Mouse (Mus musculus): Measurements from ENCODE around the gene Rab40c.

Rab40c gene

DNA sequence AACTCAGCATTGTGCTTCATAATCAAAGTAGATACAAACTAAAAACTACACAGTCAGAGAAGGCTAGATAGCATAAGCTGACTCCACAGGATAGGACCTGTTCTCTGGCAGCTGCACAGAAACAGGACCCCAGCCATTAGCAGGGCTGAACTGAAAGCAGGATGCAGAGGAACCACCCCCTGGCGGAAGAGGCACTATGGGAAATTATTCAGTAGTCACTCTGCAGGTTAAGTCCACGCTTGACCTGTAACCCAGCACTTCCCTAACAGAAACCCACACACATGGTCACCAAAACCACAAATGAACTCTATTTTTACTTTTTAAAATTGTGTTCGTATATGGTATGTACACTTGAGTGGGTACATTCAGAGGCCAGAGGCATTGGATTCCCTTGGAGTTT lies 16.5 kb downstream of the Rab40c start:
- DNase-seq (ENCODE audit: extremely low read depth, insufficient read length, low spot score) = no peak

- DNase-seq (ENCODE audit: extremely low read depth, insufficient read length, low spot score) = no peak
Observed at GRCm38 (mm10) chr17:25900193-25900592, 19.3 kb downstream of the Rab40c start.

DNA sequence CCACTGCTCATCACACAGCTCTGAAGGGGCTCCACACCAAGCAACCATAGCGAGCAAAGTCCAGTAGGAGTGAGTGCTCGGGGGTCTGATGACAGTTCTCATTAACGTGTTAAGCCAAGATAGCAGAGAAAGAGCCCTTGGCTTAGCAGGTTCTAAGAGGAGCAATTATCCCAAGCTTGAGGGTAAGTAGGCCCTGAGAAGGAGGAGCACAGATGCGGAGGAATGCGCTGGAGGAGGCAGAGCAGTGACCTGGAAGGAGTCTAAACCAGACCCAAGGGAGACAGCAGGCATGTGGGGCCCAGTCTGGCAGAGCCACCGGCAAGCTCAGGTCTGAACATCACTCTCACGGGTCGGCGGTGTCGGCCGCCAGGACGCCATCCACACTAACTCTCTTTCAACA lies 23.6 kb downstream of the Rab40c start:
- DNase-seq (ENCODE audit: extremely low read depth, insufficient read length, low spot score) = no peak

DNA sequence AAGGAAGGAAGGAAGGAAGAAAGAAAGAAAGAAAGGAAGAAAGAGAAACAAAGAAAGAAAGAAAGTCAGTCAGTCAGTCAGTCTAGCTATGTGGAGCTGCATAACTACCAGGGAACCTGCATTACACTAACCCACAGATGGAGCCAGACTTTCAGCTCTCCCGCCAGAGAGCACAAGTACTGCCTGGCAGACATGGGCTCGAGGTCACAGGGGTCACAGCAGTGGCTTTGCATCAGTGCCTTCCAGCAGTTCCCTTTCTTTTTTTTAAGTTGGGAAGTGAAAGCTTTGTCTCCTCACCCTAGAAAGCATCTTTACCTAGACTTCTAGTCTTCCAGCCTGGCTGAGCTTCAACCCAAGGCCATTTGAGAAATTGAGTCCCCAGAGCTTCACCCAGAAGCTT lies 24.1 kb downstream of the Rab40c start:
- DNase-seq (ENCODE audit: extremely low read depth, insufficient read length, low spot score) = no peak

DNA sequence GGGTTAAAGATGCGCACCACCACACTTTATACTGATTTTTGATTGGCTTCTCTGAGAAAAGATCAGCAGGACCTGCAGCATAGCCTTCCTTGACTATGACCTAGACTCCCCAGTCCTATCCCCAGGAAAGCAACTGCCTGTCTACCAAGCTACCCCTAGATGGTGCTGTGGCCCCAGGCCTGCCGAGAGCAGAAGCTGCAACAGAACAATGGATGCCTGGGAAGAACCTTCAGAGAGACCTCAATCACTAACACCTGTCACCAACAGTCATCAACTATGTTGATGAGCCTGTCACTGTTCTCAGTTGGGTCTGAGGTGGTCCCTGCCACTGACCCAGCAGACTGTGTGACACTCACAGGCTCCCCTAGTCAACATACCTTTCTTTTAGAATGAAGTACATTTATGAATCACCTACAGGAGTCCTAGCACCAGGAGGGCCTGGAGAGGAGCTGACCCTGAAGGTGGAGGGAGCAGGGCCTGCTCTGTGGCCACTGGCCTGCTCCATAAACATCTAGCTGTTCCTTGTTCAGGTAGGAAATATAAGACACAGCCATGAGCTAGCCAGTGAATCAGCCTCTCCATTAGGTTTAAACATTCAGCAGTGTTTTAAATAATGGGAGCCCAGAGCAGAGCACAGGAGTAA lies 25.4 kb downstream of the Rab40c start:
- DNase-seq (ENCODE audit: extremely low read depth, insufficient read length, low spot score) = no peak

GRCm38 (mm10) chr17:25888837-25889236 lies 30.7 kb downstream of the Rab40c start:
- no peak for DNase-seq (ENCODE audit: extremely low read depth, insufficient read length, low spot score)

DNA sequence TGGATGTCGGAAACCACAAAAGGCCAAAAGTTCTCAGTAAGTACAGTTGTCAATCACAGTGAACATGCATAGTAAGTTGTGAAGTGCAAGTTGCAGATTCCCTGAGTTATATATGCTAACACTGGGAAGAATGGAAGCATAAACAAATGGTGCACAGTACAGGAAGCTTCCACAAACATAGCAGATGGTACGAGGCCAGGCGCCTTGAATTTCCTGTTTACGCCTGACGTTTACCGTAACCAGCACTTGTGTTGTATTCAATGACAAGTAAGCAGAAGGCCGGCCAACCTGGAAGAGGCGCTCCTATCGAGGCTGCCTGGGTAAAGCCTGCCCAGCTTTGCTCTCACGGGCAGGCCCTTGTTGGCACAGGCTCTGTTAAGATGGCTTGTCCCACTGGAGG lies 32.1 kb downstream of the Rab40c start:
- no peak for DNase-seq (ENCODE audit: extremely low read depth, insufficient read length, low spot score)

- DNase-seq (ENCODE audit: extremely low read depth, insufficient read length, low spot score) = no peak
Observed at GRCm38 (mm10) chr17:25886806-25887205, 32.7 kb downstream of the Rab40c start.

- no peak for DNase-seq (ENCODE audit: extremely low read depth, insufficient read length, low spot score)
Observed at GRCm38 (mm10) chr17:25885636-25886035, 33.9 kb downstream of the Rab40c start.

GRCm38 (mm10) chr17:25883824-25884223 lies 35.7 kb downstream of the Rab40c start:
- no peak for DNase-seq (ENCODE audit: extremely low read depth, insufficient read length, low spot score)

- no peak for DNase-seq (ENCODE audit: extremely low read depth, insufficient read length, low spot score)
Observed at GRCm38 (mm10) chr17:25883268-25883667, 36.3 kb downstream of the Rab40c start.

DNA sequence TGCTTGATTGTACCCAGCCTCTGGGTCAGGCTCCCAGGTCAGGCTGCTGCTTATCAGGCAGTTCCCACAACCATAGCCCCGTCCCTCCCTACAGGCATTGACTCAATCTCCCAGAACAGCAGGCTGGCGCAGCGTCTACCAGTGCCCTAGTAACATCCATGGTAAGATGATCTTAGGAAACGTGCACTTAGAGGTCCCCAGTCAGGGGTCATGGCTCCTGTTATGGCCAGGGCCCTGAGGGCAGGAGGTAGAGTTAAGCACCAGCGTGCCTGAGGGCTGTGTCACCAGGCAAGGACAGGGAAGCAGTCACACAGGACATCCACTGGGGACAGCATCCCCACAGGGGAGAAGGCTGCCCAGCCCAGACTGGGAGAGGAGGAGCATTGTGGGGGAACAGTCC lies 37.2 kb downstream of the Rab40c start:
- DNase-seq (ENCODE audit: extremely low read depth, insufficient read length, low spot score) = no peak

DNA sequence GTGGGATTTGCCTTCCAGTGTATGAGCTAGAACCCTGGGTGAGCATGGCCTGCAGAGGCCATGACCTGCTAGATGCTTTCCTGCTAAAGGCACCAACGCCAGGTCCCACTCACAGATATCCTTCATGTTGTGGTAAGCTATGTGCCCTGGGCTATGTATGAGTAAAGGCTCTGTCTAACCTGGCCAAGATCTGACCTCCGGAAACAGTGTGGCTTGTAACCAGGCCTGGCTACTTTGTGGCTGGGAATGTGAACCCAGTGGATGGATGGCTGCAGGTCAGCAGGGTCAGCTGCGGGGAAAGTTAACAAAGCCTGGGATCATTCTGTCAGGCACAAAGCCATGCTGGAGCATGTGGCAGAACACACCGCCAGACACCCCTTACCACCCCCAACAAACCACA lies 37.8 kb downstream of the Rab40c start:
- DNase-seq (ENCODE audit: extremely low read depth, insufficient read length, low spot score) = no peak

GRCm38 (mm10) chr17:25880913-25881641 lies 38.5 kb downstream of the Rab40c start:
- DNase-seq (ENCODE audit: extremely low read depth, insufficient read length, low spot score) = no peak

DNA sequence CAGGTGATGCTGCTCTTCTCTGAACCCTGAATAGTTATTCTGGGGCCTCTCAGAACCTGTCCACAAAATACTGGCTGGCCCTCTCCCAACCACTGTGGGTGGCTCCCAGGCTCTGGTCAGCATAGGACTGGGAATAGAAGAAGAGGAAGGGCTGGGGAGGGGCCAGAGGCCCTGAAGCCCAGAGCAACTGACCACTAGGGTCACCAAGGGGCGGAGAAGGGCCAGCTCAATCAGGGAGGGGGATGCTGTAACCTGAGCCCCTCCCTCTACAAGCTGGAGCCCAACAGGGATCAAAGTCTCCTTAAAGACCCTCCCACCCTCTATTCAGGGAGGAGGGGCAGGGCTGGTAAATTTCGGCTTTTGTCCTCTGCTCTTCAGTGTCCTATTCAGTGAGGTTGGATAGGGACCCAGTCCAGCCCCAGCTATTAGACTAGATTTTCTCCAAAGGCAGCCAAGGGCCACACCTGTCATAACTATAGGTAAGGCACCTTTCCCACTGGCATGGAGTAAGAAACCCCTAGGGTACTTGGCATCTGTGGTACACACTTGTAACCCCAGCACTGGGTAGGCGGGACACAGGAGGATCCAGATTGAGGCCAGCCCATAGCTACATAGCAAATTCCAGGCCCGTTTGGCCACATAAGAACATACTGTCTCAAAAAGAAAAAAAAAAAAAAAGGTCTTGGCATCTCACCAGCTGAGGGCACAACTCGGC lies 39.2 kb downstream of the Rab40c start, which contains the start of gene Wfikkn1:
Gene Wfikkn1, minus strand, starts transcription at position 663 of the 715 bp plus-strand sequence.
- DNase-seq (ENCODE audit: extremely low read depth, insufficient read length, low spot score) = no peak

GRCm38 (mm10) chr17:25879750-25880149 lies 39.8 kb downstream of the Rab40c start:
- DNase-seq (ENCODE audit: extremely low read depth, insufficient read length, low spot score) = no peak

DNA sequence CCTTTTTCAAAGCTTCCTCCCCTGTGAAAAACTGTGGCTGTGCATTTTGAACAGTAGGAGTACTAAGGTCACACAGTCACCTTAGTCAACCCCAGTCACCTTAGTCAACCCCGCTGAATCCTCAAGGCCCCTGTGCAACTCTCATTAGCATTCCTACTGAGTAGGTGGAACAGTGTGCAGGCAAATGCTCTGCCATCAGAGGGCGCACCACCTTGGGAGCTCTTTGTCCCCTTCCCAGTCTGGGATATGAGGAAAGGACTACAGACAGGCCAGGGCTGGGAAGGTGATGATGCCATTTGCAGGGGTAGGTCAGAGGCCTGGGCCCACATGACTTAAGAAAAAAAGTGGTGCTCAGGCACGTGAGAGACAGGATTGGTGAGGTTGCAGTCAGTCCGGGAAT lies 40.3 kb downstream of the Rab40c start:
- DNase-seq (ENCODE audit: extremely low read depth, insufficient read length, low spot score) = no peak

GRCm38 (mm10) chr17:25878611-25879180 lies 40.8 kb downstream of the Rab40c start:
- no peak for DNase-seq (ENCODE audit: extremely low read depth, insufficient read length, low spot score)

DNA sequence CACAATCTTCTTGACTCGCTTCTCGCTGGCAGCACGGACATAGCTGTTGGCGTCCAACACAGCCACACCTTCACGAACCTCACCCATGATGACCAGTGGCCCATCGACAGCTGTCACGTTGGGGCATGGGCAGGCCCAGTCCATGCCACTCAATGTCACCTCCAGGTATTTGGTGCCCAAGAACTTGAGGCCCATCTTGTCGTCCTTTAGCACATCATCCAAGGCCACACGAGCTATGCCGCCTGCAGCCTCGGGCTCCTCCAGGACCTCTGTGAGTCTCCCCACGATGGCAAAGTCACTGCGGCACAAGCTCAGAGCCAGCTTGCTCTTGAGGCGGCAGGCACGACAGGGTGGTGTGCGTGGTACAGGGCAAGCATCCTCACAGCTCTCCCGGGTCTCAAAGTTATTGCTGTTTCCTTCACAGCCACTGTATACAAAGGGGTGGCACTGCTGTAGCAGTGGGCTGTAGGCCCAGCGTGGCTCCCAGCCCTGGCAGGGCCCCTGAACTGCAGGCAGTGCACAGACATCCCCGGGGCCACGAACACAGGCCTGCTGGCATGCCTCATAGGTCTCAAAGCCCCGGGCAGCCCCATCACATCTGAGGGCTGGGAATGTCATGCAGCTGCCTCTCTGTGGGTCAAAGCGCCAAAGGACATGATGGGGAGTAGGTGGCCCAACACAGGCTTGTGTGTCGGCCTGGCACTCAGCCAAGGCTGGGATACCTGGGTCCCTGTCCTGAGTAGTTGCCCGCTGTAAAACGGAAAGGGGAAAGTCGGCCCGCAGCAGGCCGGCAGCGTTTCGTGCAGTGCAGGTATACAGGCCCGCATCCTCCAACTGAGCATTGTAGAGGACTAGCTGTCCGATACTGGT lies 41.6 kb downstream of the Rab40c start:
- no peak for DNase-seq (ENCODE audit: extremely low read depth, insufficient read length, low spot score)

DNA sequence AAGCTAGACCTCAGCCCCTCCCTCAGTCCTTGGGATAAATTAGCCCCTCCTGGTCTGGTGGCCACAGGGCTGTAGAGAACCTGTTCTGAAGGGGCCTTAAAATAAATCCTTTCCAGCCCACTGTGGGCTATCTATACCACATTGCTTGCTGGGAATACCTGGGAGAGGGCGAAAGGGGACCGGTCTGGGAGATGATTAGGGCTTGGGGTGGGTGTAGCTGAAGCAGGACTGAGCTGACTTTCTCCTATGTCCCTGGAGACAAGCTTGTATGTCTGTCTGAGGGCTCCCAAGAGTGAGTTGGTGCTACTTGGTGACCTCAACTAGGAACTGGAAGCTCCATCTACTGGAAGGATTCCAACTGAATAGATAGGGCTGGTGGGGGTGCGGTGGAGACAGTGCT lies 42.5 kb downstream of the Rab40c start:
- no peak for DNase-seq (ENCODE audit: extremely low read depth, insufficient read length, low spot score)
